Mouse (Mus musculus) intestine, embryonic 16.5 days (tissue): ENCODE results near the gene Myh2. TPM values are rescaled to one million over a fixed set of nuclear protein-coding genes. Genes with fewer than 3 reads are reported as not detected.

ENCODE experiments used
- ATAC-seq: fragments of 200-750 bp; cut with Nextera tagmentation; 2 replicates; pipeline ENCODE4 v1.8.0; 2017; ENCODE audit warnings: moderate TSS enrichment, moderate library complexity
- H3K27ac ChIP-seq: fragments of 300-500 bp; sonication (generic); 2 replicates; pipeline ENCODE4 v1.5.1; 2014; ENCODE audit warnings: mild to moderate bottlenecking, low read length
- H3K27me3 ChIP-seq: fragments of 300-500 bp; sonication (generic); replicated peaks from 2 replicates; pipeline ENCODE4 v1.6.1; 2014; ENCODE audit warnings: low read length, control low read depth, mixed read lengths; ENCODE audit not compliant: control insufficient read depth, insufficient read depth
- H3K36me3 ChIP-seq: fragments of 300-500 bp; sonication (generic); 2 replicates; pipeline ENCODE4 v1.6.1; 2014; ENCODE audit warnings: low read length, control low read depth; ENCODE audit not compliant: control insufficient read depth, insufficient read depth
- H3K4me1 ChIP-seq: fragments of 300-500 bp; sonication (generic); 2 replicates; pipeline ENCODE4 v1.6.1; 2014; ENCODE audit warnings: low read length, control low read depth, mixed read lengths; ENCODE audit not compliant: control insufficient read depth, insufficient read depth
- H3K4me2 ChIP-seq: fragments of 300-500 bp; sonication (generic); 2 replicates; pipeline ENCODE4 v1.6.1; 2014; ENCODE audit warnings: low read depth, low read length, control low read depth
- H3K4me3 ChIP-seq: fragments of 300-500 bp; sonication (generic); 2 replicates; pipeline ENCODE4 v1.5.1; 2014; ENCODE audit warnings: mild to moderate bottlenecking, low read length
- H3K9ac ChIP-seq: fragments of 300-500 bp; sonication (generic); 2 replicates; pipeline ENCODE4 v1.6.1; 2014; ENCODE audit warnings: low read depth, low read length
- H3K9me3 ChIP-seq: fragments of 300-500 bp; sonication (generic); 2 replicates; pipeline ENCODE4 v1.6.1; 2016; ENCODE audit warnings: low read length, control low read depth; ENCODE audit not compliant: control insufficient read depth
- WGBS: fragments of 180-500 bp; shearing (Covaris S2); extraction: QIAGEN DNeasy Blood & Tissue Kit; methylation state at CpG from one replicate; pipeline ENCODE4 v1.1.7; 2014; 5-methylcytosine and 5-hydroxymethylcytosine counted together
- polyA plus RNA-seq: library from polyadenylated mRNA; unstranded; fragments of >200 nt; fragmentation: Nextera tagmentation; extraction: Ambion mirVana; gene quantifications from 2 replicates; pipeline ENCODE4 v1.2.1, GENCODE M21; 2015

The Myh2 gene
- polyA plus RNA-seq, 1 experiment from 2014 or later, result 0.02 TPM

DNA sequence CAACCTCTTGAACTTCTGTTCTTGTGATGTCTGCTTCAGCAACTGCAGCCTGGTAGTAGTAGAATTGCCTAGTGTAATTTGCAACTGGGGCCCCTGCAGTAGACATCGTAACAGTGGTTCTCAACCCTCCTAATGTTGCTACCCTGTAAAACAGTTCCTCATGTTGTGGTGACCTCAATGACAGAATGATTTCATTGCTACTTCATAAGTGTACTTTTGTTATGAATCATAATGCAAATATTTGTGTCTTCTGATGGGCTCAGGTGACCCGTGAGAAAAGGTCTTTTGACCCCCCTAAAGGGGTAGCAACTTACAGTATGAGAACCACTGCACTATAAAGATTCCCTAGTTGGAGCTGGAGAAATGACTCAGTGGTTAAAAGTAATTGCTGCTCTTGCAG lies 1.6 kb downstream of the Myh2 start:
- WGBS, result 63% methylated on average over 2 of the region's 2 CpGs
- no peak overlapping the region for H3K4me3 ChIP-seq

DNA sequence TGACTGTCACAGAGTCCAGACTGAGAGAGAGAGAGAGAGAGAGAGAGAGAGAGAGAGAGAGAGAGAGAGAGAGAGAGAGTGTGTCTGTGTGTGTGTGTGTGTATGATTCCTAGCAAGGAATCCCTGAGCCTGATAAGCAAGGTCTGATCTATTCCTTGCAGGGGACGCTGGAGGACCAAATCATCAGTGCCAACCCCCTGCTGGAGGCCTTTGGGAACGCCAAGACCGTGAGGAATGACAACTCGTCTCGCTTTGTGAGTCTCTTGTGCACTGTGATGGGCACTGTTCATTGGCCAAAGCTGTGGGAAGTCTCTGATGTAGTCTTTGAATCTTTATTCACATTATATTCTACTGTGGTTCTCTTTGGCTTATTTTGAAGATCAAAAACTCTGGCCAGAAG lies 5.5 kb downstream of the Myh2 start:
- 67% methylated on average over 5 of the region's 5 CpGs for WGBS
- H3K27ac ChIP-seq, result no peak overlapping the region
- no peak overlapping the region for H3K4me3 ChIP-seq
- no peaks in the 10 kb centered on the region for H3K27me3 ChIP-seq
- no peak overlapping the region for H3K9ac ChIP-seq
- H3K36me3 ChIP-seq, result no peaks in the 10 kb centered on the region
- H3K4me2 ChIP-seq, result no peak overlapping the region
- ATAC-seq, result no peak
- H3K9me3 ChIP-seq, result no peaks in the 10 kb centered on the region
- H3K4me1 ChIP-seq, result no peaks in the 10 kb centered on the region

More for the DNA sequence above, 1.6 kb downstream of the Myh2 start:
- no peaks in the 10 kb centered on the region for H3K9me3 ChIP-seq
- no peak for ATAC-seq
- no peak overlapping the region for H3K4me2 ChIP-seq
- no peaks in the 10 kb centered on the region for H3K27me3 ChIP-seq
- no peaks in the 10 kb centered on the region for H3K4me1 ChIP-seq
- no peak overlapping the region for H3K9ac ChIP-seq
- no peaks in the 10 kb centered on the region for H3K36me3 ChIP-seq
- H3K27ac ChIP-seq, result no peak overlapping the region

DNA sequence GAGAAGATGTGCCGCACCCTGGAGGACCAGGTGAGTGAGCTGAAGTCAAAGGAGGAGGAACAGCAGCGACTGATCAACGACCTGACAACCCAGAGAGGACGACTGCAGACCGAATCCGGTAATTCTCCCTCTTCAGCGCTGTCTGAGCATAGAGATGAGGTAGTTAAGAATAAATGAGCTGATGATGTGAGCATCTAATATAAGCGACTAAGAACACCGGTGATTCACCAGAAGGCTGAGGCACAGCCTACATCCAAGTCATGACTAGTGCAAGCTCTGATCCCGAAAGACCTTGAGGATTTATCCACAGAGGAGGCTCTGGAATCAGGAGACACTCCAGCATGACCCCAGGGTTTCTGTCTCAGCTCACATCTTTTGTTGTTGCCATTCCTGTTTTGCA lies 19.5 kb downstream of the Myh2 start:
- Histone ChIP-seq H3K27me3 (no peaks in the 10 kb centered on the region), H3K36me3 (no peaks in the 10 kb centered on the region), H3K4me1 (no peaks in the 10 kb centered on the region), H3K9ac (no peak overlapping the region), H3K4me2 (no peak overlapping the region), H3K4me3 (no peak overlapping the region), H3K27ac (no peak overlapping the region), H3K9me3 (no peaks in the 10 kb centered on the region)
- WGBS, result 78% methylated on average over 10 of the region's 10 CpGs
- ATAC-seq, result no peak

DNA sequence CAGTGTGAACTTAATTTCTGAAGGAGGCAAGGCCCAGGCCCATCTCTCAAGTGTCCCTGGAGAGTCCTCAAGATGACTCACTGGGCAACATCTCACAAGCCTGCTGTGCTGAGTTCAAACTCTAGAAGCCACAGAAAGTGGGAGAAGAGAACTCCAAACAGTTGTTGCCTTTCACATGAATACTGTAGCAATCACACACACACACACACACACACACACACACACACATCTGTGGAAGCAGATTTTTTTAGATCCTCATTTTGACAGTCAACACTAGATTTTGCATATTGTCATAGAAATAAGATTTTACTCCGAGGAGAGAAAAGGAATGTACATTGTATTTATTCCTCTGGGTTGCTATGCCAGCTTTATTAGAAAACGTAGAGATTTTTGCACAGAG lies 20.0 kb downstream of the Myh2 start:
- Histone ChIP-seq H3K27ac (no peak overlapping the region), H3K4me1 (no peaks in the 10 kb centered on the region), H3K9me3 (no peaks in the 10 kb centered on the region), H3K4me3 (no peak overlapping the region), H3K27me3 (no peaks in the 10 kb centered on the region), H3K36me3 (no peaks in the 10 kb centered on the region), H3K9ac (no peak overlapping the region), H3K4me2 (no peak overlapping the region)
- no peak for ATAC-seq
- 89% methylated on average over 2 of the region's 2 CpGs for WGBS

DNA sequence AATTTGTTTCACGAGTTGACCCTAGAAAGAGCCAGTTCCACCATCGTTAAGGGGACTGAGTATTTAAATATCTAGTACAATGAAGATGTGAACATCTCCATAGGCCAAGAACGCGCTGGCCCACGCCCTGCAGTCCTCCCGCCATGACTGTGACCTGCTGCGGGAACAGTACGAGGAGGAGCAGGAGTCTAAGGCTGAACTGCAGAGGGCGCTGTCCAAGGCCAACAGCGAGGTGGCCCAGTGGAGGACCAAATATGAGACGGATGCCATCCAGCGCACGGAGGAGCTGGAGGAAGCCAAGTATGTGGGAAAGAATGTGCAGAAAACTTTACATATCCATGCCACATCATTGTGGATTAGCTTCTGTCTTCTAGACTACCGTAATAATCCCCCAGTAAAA lies 20.7 kb downstream of the Myh2 start:
- H3K4me1 ChIP-seq, result no peaks in the 10 kb centered on the region
- H3K27me3 ChIP-seq, result no peaks in the 10 kb centered on the region
- H3K9me3 ChIP-seq, result no peaks in the 10 kb centered on the region
- H3K27ac ChIP-seq, result no peak overlapping the region
- H3K4me3 ChIP-seq, result no peak overlapping the region
- H3K36me3 ChIP-seq, result no peaks in the 10 kb centered on the region
- no peak for ATAC-seq
- WGBS, result 89% methylated on average over 14 of the region's 14 CpGs
- H3K4me2 ChIP-seq, result no peak overlapping the region
- H3K9ac ChIP-seq, result no peak overlapping the region

DNA sequence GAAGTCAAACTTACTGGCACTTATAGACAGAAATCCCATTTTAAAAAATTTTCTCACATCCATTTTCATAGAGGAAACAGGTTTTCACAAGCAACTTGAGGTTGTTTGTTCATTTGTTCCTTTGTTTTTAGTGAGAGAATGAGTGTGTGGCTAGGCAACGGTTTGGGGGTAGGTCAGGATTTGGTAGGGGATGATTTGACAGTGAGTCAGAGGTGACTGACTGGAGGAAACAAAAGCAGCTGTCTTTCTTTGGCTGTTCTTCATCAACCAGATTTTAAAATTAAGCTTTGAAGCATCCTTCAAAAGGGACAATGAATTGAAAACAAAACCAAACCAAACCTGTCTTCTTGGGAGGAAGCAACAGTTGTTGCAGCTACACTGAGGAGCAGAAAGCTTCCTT lies 28.5 kb downstream of the Myh2 start:
- WGBS, result 47% methylated on average over 1 of the region's 1 CpGs
- Histone ChIP-seq H3K27me3 (no peaks in the 10 kb centered on the region), H3K4me3 (no peak overlapping the region), H3K4me1 (no peaks in the 10 kb centered on the region), H3K4me2 (no peak overlapping the region), H3K9ac (no peak overlapping the region), H3K9me3 (no peaks in the 10 kb centered on the region), H3K27ac (no peak overlapping the region), H3K36me3 (no peaks in the 10 kb centered on the region)
- ATAC-seq, result no peak

DNA sequence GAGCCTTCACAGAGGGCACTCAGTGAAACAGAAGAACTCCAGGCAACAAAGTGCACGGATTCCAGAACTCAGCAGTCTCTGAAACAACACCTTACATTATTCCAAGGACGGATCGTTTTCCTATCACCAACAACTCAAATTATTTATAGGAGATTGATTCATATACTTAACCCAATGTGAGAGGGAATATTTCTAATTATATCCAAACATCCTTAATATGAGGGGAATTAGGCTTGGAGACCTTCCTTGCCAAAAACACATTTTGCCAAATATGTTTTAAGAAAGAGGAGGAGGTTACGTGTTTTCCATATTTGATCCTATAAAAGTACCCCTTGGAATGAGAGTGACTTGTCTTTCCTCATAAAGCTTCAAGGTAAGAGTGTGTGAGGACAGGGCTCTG lies 28.9 kb downstream of the Myh2 start, which contains the start of gene Myh1:
Gene Myh1 (plus strand): TSS at position 301 of the 400 bp plus-strand sequence.
- no peak for ATAC-seq
- Histone ChIP-seq H3K36me3 (no peaks in the 10 kb centered on the region), H3K4me1 (no peaks in the 10 kb centered on the region), H3K4me2 (no peak within 1 kb of the TSS), H3K27ac (no peak within 1 kb of the TSS), H3K27me3 (no peaks in the 10 kb centered on the region), H3K9ac (no peak within 1 kb of the TSS), H3K9me3 (no peaks in the 10 kb centered on the region), H3K4me3 (no peak within 1 kb of the TSS)
- 80% methylated on average over 4 of the region's 4 CpGs for WGBS

DNA sequence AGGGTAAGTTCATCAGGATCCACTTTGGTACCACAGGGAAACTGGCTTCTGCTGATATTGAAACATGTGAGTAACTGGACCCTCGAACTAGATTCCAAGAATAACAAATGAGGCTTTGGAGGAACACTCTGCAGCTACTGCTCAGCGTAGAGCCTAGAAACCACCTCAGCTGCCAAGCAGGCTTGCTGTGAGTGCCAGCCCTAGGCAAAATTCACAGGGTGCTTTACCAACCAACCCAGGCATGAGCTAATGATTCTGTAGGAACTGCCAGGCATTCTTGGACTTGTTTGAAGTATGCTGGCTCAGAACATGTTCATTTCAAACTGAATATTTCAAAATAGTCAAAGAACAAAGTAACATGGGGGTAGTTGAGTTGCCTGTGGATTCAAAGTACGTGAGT lies 33.9 kb downstream of the Myh2 start:
- H3K27me3 ChIP-seq, result no peaks in the 10 kb centered on the region
- H3K4me2 ChIP-seq, result no peak overlapping the region
- H3K36me3 ChIP-seq, result no peaks in the 10 kb centered on the region
- no peak for ATAC-seq
- H3K4me1 ChIP-seq, result no peaks in the 10 kb centered on the region
- no peak overlapping the region for H3K4me3 ChIP-seq
- H3K27ac ChIP-seq, result no peak overlapping the region
- 84% methylated on average over 3 of the region's 3 CpGs for WGBS
- H3K9me3 ChIP-seq, result no peaks in the 10 kb centered on the region
- no peak overlapping the region for H3K9ac ChIP-seq

DNA sequence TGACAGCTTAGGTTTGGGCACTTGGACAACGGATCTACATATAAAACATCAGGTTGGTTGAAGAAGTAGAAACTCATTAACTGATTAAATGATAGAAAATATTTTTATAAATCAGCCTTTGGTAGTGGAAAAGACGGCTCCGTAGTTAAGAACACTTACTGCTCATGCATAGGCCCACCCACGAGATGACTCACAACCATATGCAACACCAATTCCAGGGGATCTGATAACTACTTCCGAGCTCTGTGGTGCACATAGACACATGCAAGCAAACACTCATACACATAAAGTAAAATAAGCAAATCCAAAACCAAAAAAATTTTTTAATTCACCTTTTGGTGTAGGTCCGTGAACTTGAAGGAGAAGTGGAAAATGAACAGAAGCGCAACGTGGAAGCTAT lies 51.0 kb downstream of the Myh2 start:
- 90% methylated on average over 8 of the region's 8 CpGs for WGBS
- H3K27ac ChIP-seq, result no peak overlapping the region
- H3K36me3 ChIP-seq, result no peaks in the 10 kb centered on the region
- no peaks in the 10 kb centered on the region for H3K9me3 ChIP-seq
- H3K4me1 ChIP-seq, result no peaks in the 10 kb centered on the region
- no peak overlapping the region for H3K4me3 ChIP-seq
- ATAC-seq, result no peak
- H3K27me3 ChIP-seq, result no peaks in the 10 kb centered on the region
- no peak overlapping the region for H3K4me2 ChIP-seq
- no peak overlapping the region for H3K9ac ChIP-seq

DNA sequence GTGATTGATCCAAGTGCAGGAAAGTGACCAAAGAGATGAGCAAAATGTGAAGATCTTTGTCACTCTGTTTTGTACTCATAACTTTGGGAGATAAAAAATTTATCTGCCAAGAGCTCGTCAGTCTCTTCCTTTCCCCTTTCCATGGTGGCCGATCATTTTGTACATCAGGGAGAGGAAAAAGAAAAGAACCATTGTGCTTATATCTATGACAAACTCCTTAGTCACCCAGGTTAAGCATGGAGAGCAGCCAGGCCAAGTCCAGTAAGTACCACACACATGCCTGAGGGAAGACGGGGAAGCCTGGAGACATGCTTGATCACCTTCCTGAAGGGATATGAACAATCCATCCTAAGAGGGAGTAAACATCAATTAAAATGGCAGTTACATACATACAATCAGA lies 53.6 kb downstream of the Myh2 start:
- no peak for ATAC-seq
- no peak overlapping the region for H3K4me3 ChIP-seq
- no peak overlapping the region for H3K27ac ChIP-seq
- no peaks in the 10 kb centered on the region for H3K36me3 ChIP-seq
- no peak overlapping the region for H3K4me2 ChIP-seq
- H3K4me1 ChIP-seq, result no peaks in the 10 kb centered on the region
- no peaks in the 10 kb centered on the region for H3K27me3 ChIP-seq
- WGBS, result 83% methylated on average over 3 of the region's 3 CpGs
- no peaks in the 10 kb centered on the region for H3K9me3 ChIP-seq
- H3K9ac ChIP-seq, result no peak overlapping the region
